Mouse (Mus musculus) G1E (cell line): ENCODE data around the gene Xylt1. TPM values are rescaled to one million over a fixed set of nuclear protein-coding genes. Genes with fewer than 3 reads are reported as not detected.

Experiments
- ATAC-seq: 2 replicates; pipeline ENCODE4 v1.8.0; 2016; ENCODE audit warnings: mild to moderate bottlenecking; ENCODE audit not compliant: insufficient number of reproducible peaks, poor library complexity, low FRiP score, severe bottlenecking; ENCODE audit errors: extremely low read depth
- DNase-seq: peaks from one replicate; pipeline ENCODE4 v3.0.0; 2012; ENCODE audit warnings: low spot score
- H3K27me3 ChIP-seq: 2 replicates; pipeline ENCODE4 v1.6.1; 2012; ENCODE audit warnings: mild to moderate bottlenecking, low read length, inconsistent platforms; ENCODE audit not compliant: insufficient read depth
- H3K36me3 ChIP-seq: replicated peaks from 2 replicates; pipeline ENCODE3; 2012; ENCODE audit warnings: mild to moderate bottlenecking, inconsistent platforms
- H3K4me1 ChIP-seq: 2 replicates; pipeline ENCODE4 v1.6.1; 2012; ENCODE audit warnings: low read depth, low read length, inconsistent platforms, mixed read lengths; ENCODE audit not compliant: insufficient read depth
- H3K4me3 ChIP-seq: 2 replicates; pipeline ENCODE4 v1.5.1; 2012; ENCODE audit warnings: low read depth, mild to moderate bottlenecking, inconsistent platforms, low read length, moderate library complexity, mixed read lengths
- H3K9me3 ChIP-seq: replicated peaks from 2 replicates; pipeline ENCODE4 v1.6.1; 2012; ENCODE audit warnings: inconsistent platforms
- CTCF ChIP-seq: IDR thresholded peaks from 2 replicates; pipeline ENCODE4 v1.5.1; 2012; ENCODE audit warnings: low read depth, low read length, inconsistent platforms, mixed read lengths
- GATA1 ChIP-seq: IDR thresholded peaks from 2 replicates; pipeline ENCODE4 v1.6.1; 2012; ENCODE audit warnings: borderline replicate concordance, low read length, inconsistent platforms, mixed read lengths
- GATA2 ChIP-seq: IDR thresholded peaks from 2 replicates; pipeline ENCODE4 v1.6.1; 2012; ENCODE audit warnings: low read depth, low read length, inconsistent platforms, borderline replicate concordance
- POLR2AphosphoS5 ChIP-seq: IDR thresholded peaks from 2 replicates; pipeline ENCODE4 v1.6.1; 2012; ENCODE audit warnings: low read depth, low read length, inconsistent platforms; ENCODE audit not compliant: insufficient replicate concordance
- TAL1 ChIP-seq: conservative IDR thresholded peaks from 2 replicates; pipeline ENCODE4 v1.6.1; 2012; ENCODE audit warnings: low read depth, low read length, inconsistent platforms, mixed read lengths
- polyA plus RNA-seq: library from polyadenylated mRNA; stranded (reverse); fragments of >175 nt; gene quantifications from 2 replicates; pipeline ENCODE4 v1.2.3, GENCODE M21; 2012
- total RNA-seq, 2 experiments: library from RNA; stranded (forward) in 1 of 2; stranded (reverse) in 1 of 2; fragments of 200-1000 nt in 1 of 2; fragments of >200 nt in 1 of 2; fragmentation: Nextera tagmentation in 1 of 2; gene quantifications; 2 replicates each; pipeline ENCODE4 v1.2.3; 2014 to 2017

Gene Xylt1
- total and polyA plus RNA-seq, 3 experiments, result 0.11 TPM; not detected in 2

- Histone ChIP-seq H3K9me3 (peaks cover 79% of the 10 kb centered on the region), H3K4me1 (no peaks in the 10 kb centered on the region), H3K4me3 (no peak overlapping the region), H3K36me3 (no peaks in the 10 kb centered on the region), H3K27me3 (no peaks in the 10 kb centered on the region)
- no peak for ATAC-seq
- DNase-seq, result no peak
- TF ChIP-seq GATA1 (no peak), GATA2 (no peak), POLR2AphosphoS5 (no peak), CTCF (no peak), TAL1 (no peak)
These were observed 140.6 kb downstream of the Xylt1 start for GRCm38 (mm10) chr7:117521369-117521768.

GRCm38 (mm10) chr7:117522092-117522635 is 141.4 kb downstream of the Xylt1 start:
- DNase-seq (no peak), ATAC-seq (no peak)

GRCm38 (mm10) chr7:117524430-117525214 is 143.8 kb downstream of the Xylt1 start:
- ATAC-seq (no peak), DNase-seq (no peak)

More at GRCm38 (mm10) chr7:117522092-117522635, 141.4 kb downstream of the Xylt1 start:
- Histone ChIP-seq H3K36me3 (no peaks in the 10 kb centered on the region), H3K9me3 (peaks cover 81% of the 10 kb centered on the region), H3K4me3 (no peak overlapping the region), H3K4me1 (no peaks in the 10 kb centered on the region), H3K27me3 (no peaks in the 10 kb centered on the region)
- TF ChIP-seq GATA1, result no peak

GRCm38 (mm10) chr7:117525678-117526077 is 144.9 kb downstream of the Xylt1 start:
- ATAC-seq, result no peak
- TF ChIP-seq GATA1 (no peak), TAL1 (no peak)

More at GRCm38 (mm10) chr7:117524430-117525214, 143.8 kb downstream of the Xylt1 start:
- no peak for TF ChIP-seq GATA1
- TF ChIP-seq POLR2AphosphoS5, result no peak
- TF ChIP-seq CTCF, result no peak
- no peak for TF ChIP-seq TAL1
- no peak for TF ChIP-seq GATA2
- no peaks in the 10 kb centered on the region for H3K36me3 ChIP-seq
- H3K4me1 ChIP-seq, result no peaks in the 10 kb centered on the region
- no peak overlapping the region for H3K4me3 ChIP-seq
- H3K9me3 ChIP-seq, result peaks cover 72% of the 10 kb centered on the region
- H3K27me3 ChIP-seq, result no peaks in the 10 kb centered on the region

GRCm38 (mm10) chr7:117526570-117526969 is 145.8 kb downstream of the Xylt1 start:
- TF ChIP-seq TAL1 (no peak), CTCF (no peak), GATA1 (no peak), POLR2AphosphoS5 (no peak), GATA2 (no peak)
- ATAC-seq (no peak), DNase-seq (no peak)
- peaks cover 67% of the 10 kb centered on the region for H3K9me3 ChIP-seq
- no peaks in the 10 kb centered on the region for H3K36me3 ChIP-seq
- H3K27me3 ChIP-seq, result no peaks in the 10 kb centered on the region
- no peaks in the 10 kb centered on the region for H3K4me1 ChIP-seq
- H3K4me3 ChIP-seq, result no peak overlapping the region

More at GRCm38 (mm10) chr7:117525678-117526077, 144.9 kb downstream of the Xylt1 start:
- Histone ChIP-seq H3K4me1 (no peaks in the 10 kb centered on the region), H3K36me3 (no peaks in the 10 kb centered on the region), H3K4me3 (no peak overlapping the region), H3K9me3 (peaks cover 73% of the 10 kb centered on the region), H3K27me3 (no peaks in the 10 kb centered on the region)
- no peak for DNase-seq

GRCm38 (mm10) chr7:117529787-117530655 is 149.2 kb downstream of the Xylt1 start:
- no peaks in the 10 kb centered on the region for H3K36me3 ChIP-seq
- peaks cover 61% of the 10 kb centered on the region for H3K9me3 ChIP-seq
- TF ChIP-seq CTCF (no peak), TAL1 (no peak), GATA1 (no peak), GATA2 (no peak)
- ATAC-seq, result no peak
- no peak for DNase-seq
- H3K27me3 ChIP-seq, result no peaks in the 10 kb centered on the region
- H3K4me1 ChIP-seq, result no peaks in the 10 kb centered on the region
- no peak overlapping the region for H3K4me3 ChIP-seq
